Mouse (Mus musculus): ENCODE measurements around the gene Nucb1. TPM values are rescaled to one million over a fixed set of nuclear protein-coding genes. Genes with fewer than 3 reads are reported as not detected.
"Not testable (repeated sequence)": the region's sequence is repeated elsewhere in the genome, so short reads cannot be mapped to it uniquely, and the experiment has no call there.

The Nucb1 gene
- total RNA-seq (2021): 100 to 1,000 TPM; 272 to 283 TPM
- long read RNA-seq, experiment 1, full-length matches to known transcripts: 298 of 337 reads
- long read RNA-seq, experiment 1, partial matches to known transcripts: 23 of 337 reads
- long read RNA-seq, experiment 1, other reads (novel, unspliced or antisense): 16 of 337 reads
- long read RNA-seq, experiment 2, full-length matches to known transcripts: 359 of 423 reads
- long read RNA-seq, experiment 2, partial matches to known transcripts: 33 of 423 reads
- long read RNA-seq, experiment 2, other reads (novel, unspliced or antisense): 31 of 423 reads

DNA sequence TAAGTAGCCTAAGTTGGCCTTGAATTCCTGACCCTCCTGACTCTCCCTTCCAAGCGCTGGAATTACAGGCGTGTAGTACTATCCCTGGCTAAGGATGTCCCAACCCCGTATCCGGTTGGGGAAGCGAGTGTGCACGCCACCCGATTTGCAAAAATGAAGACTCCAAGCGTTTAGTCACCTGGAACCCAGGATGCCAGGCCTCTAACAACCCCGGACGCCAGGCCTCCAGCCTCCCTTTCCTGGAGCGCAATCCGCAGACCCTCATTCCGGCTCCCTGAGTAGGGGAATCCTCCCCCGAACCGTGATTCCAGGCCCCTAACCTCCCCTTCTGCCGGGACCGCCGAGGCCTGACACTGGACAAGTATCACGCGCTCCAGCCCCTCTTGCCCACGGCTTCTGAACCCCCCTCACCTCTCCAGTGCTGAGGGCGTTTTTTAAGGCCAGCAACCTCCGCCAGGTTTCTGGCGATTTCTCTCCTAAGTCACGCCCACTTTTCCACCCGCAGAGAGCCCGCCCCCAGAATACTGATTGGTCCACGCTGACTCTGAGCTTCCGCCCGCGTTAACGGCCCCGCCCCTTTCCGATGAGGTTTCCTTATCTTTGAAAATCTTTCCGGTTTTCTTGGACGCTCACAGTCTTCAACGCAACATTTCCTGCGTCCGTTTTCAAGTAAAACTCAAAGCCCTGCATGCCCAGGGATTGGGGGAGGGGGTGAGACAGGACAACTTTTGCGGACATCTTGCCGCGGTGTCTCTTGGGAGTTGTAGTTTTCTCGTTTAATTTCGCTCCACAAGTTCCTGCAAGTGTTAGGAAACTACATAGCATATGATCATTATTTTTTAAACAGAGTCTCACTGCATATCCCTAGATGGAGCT, at the start of gene Nucb1:
Gene Nucb1, minus strand, starts transcription at position 495 of the 876 bp plus-strand sequence.
- peak; percentile 84 to 86 for DNase-seq (ENCODE audit: low spot score in 2 of 2)

GRCm38 (mm10) chr7:45558907-45559306, 48.7 kb upstream of the Nucb1 start:
- DNase-seq (ENCODE audit: low spot score in 2 of 2): no peak

DNA sequence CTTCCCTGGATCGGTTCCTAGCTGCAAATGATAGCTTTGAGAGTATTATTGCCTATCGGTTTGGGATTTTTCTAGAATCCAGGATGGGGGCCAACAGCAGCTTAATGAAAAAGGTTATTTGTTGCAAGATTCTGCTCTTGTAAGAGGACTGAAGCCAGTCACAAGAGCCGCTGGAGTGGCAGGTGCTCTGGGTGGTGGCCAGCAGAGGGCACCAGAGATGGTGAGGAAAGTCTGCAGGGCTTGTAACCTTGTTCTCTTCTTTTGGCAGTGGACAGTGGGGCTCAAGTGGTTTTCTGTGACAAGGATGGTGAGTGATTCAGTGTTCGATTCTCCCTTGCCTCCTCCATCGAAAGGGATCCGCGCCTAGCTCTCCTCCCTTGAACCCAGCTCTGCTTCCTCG, 45.6 kb upstream of the Nucb1 start:
- peak; percentile 81 to 85 for DNase-seq (ENCODE audit: low spot score in 2 of 2)

DNA sequence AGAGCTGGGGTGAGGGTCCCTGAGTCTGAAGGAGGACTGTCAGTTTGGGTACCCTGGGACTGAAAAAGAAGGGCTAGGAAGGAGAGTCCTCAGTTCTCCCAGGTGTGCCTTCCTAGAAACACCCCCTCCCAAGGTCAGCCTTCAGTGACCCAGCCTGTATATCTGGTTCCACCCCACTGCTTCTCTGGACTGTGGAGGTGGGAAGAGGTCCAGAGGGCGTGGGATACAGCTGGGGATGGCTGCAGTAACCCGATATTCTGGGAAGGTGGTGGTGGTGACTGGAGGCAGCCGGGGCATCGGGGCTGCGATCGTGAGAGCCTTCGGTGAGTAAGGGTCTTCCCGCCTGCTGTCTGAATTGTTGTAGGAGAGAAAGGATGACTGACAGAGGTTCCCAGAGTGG, 44.5 kb upstream of the Nucb1 start, which contains the start of gene Hsd17b14:
Gene Hsd17b14, plus strand, starts transcription at position 150 of the 400 bp plus-strand sequence.
- no peak for DNase-seq (ENCODE audit: low spot score in 2 of 2)

- no peak for DNase-seq (ENCODE audit: low spot score in 2 of 2)
Observed at GRCm38 (mm10) chr7:45553990-45554389, 43.8 kb upstream of the Nucb1 start.

GRCm38 (mm10) chr7:45553519-45553918, 43.3 kb upstream of the Nucb1 start:
- no peak for DNase-seq (ENCODE audit: low spot score in 2 of 2)

DNA sequence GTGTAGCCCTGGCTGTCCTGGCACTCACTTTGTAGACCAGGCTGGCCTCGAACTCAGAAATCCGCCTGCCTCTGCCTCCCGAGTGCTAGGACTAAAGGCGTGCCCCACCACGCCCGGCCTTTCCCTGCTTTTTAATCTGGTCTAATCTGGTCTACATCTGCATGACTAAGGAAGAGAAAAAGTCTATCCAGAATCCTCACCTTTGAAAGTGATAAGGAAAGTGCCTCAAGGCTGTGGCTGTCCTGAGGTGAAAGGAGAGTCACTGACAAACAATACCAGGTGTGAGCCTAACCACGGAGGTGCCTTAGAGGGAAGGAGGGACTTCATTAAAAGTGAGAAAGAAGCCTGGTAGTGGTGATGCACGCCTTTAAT, 41.3 kb upstream of the Nucb1 start:
- DNase-seq (ENCODE audit: low spot score in 2 of 2): no peak

DNA sequence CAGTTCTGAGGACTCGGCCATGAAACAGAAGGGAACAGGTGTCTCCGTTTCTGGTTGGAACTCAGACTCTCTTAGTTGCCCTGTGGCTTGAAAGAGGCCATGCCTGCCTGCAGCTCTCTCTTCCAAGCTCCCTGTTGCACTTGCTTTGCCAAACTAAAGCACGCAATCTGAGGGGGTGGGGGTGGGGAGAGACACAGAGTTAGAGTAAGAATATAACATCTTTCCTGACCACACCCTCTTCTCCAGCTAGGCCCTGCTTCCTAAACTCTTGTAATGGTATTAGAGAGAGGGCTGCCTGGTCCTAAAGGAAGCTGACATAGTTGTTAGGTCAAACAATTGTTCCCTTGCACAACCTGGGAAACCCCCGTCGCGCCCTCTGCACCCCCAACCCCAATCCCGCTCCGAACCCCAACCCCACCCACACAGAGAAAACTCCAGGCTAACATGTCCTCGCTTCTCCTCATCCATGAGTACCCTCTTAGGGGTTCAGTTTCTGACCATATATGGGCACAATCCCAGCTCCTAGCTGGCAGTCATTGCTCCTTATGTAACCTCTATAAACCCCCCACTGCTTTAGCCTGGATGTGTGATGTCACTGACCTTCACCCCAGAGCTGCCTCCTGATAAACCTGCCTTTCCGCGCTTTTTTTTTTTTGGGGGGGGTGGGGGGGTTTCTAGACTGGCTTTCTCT, 40.8 kb upstream of the Nucb1 start:
- no peak for DNase-seq (ENCODE audit: low spot score in 2 of 2)

DNA sequence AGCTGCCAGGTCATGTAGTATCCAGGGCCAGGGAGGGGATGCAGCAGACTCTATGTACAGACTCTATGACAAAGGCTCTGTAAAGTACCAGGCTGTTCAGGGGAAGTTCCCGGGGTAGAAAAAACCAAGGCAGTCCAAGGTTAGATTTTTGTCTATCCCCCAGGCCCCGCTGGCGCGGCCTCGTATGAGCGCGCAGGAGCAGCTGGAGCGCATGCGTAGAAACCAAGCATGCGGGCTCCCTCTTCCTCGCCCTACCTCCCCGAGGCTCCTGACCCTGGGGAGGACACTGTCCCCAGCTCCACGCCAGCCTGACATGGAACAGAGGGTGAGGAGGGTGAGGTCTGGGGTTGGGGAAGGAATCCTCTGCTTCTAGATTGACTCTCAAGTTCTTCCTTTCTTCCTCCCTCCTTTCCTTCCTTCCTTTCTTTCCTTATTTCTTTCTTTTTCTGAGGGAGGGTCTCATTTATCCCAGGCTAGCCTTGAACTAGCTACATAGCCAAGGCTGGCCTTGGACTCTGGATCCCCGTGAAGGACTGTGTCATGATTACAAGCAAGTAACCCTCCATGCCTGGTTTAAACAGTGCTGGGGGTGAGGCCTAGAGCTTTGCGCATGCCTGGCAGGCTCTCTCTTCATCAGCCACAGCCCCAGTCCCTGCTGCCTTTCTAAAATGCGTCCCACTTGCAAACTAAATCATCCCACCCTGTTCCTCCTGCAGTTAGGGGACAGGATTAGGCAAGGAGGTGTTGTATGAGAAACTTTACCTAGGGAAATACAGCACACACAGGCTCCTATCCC, 39.6 kb upstream of the Nucb1 start:
- no peak for DNase-seq (ENCODE audit: low spot score in 2 of 2)

DNA sequence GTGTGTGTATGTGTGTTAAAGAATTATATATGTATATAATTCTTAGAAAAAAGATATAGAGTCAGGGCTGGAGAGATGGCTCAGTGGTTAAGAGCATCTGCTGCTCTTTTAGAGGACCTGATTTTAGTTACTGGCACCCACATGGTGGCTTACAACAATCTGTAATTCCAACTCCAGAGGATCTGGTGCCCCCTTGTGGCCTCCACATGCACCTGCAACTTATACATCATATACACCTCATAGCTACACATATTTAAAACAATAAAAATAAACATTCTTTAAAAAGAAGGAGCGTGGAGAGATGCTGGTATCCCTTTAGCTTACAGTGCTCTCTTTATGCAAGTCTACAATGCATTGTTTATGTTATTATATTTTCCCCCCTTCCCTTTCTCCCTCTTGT, 34.3 kb upstream of the Nucb1 start:
- DNase-seq (ENCODE audit: low spot score in 2 of 2): no peak

- no peak for DNase-seq (ENCODE audit: low spot score in 2 of 2)
Observed at GRCm38 (mm10) chr7:45540213-45540612, 30.0 kb upstream of the Nucb1 start.

- DNase-seq (ENCODE audit: low spot score in 2 of 2): no peak
Observed at GRCm38 (mm10) chr7:45539095-45539494, 28.9 kb upstream of the Nucb1 start.

GRCm38 (mm10) chr7:45538163-45539041, 28.2 kb upstream of the Nucb1 start:
- peak in 1 of 2 experiments; percentile 39 for DNase-seq (ENCODE audit: low spot score in 2 of 2)

GRCm38 (mm10) chr7:45537602-45538001, 27.4 kb upstream of the Nucb1 start:
- no peak for DNase-seq (ENCODE audit: low spot score in 2 of 2)

GRCm38 (mm10) chr7:45535676-45536075, 25.5 kb upstream of the Nucb1 start:
- DNase-seq (ENCODE audit: low spot score in 2 of 2): no peak

DNA sequence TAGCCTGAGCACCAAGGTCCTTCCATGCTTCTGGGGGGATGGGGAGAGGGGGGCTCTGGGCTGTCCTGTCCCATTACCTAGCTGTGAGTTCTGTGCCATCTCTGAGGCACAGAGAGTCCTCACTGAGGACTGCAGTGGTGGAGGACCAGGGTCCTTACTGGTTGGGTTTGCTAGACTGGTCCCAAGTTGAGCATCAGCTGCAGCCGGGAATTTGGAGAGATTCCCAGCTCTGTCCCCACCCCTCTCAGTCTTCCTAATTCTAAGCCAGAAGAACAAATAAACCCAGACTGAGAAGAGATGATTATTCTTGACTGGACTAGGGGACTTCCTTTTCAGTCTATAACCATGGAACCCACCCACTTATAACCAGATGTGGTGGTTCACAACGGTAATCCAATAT, 20.4 kb upstream of the Nucb1 start:
- no peak for DNase-seq (ENCODE audit: low spot score in 2 of 2)

- DNase-seq (ENCODE audit: low spot score in 2 of 2): no peak
Observed at GRCm38 (mm10) chr7:45529461-45529860, 19.3 kb upstream of the Nucb1 start.

GRCm38 (mm10) chr7:45527169-45527568, 17.0 kb upstream of the Nucb1 start:
- DNase-seq (ENCODE audit: low spot score in 2 of 2): not testable (repeated sequence)

- no peak for DNase-seq (ENCODE audit: low spot score in 2 of 2)
Observed at GRCm38 (mm10) chr7:45526474-45527120, 16.4 kb upstream of the Nucb1 start.
